Mouse (Mus musculus): Measurements from ENCODE around the gene Plxnc1. TPM values are rescaled to one million over a fixed set of nuclear protein-coding genes. Genes with fewer than 3 reads are reported as not detected.
A peak's percentile ranks its signal among the peaks of the same experiment; 100 is the strongest.

Plxnc1 gene
- total RNA-seq, 2 experiments from 2014 or later: 48.8 to 50.3 TPM

GRCm38 (mm10) chr10:94871102-94871501, 73.5 kb downstream of the Plxnc1 start:
- no peak for DNase-seq (ENCODE audit: low spot score in 2 of 2)

DNA sequence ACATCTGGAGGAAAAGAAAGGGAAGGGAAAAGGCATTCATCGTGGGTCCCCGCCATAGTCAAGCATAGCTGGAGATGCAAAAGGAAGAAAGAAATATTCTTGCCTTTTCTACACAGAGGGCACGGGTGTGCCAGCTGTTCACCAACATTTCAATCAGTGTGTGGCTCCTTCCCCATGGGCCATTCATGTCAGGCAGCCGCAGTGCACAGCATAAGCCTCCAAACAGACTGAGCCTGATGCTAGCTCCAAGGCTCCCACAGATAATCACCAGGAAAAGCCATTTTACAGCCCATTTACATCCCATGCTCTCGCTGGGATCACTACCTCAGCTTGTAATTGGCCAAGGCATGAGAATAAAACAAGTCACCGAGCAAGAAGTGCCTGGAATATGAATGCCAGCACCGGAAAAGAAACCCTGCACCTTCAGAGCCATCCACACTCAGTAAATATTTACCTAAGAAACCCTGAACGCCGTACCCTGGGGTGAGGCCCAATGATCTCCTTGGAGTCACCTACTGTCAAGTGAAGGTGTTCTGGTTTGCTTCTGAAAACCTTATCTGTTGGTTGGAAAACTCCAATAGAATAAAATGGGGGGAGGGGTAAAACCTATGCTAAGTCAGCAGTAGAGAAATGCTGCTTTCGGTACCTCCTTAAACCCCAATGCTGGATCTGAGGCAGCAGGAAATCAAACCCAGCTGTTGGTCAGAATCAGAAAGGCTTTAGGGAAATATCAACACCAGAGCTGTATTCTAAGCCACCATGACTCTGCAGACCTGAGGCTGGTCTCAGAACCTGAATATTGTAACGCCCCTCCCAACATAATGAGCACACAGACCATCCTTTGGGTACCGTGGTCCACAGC, 77.4 kb downstream of the Plxnc1 start:
- DNase-seq (ENCODE audit: low spot score in 2 of 2): no peak

DNA sequence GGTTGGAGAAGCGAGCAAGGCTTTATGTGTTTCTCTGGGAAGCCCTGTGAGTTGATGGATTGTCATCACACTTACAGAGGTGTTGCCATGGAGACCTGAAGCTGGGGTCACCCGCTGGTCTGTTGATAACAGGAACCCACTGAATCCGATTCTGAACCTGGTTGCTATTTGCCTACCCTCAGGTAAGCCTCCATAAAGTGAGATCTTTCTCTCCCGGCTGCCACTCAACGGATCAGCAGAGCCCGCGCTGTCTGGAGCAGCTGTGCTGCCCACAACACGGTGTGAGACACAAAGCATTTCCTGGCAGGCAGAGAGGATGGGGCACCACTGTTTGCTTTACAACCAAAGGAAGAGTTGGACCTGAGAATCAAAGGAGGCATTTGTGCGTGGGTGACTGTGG, 79.4 kb downstream of the Plxnc1 start:
- no peak for DNase-seq (ENCODE audit: low spot score in 2 of 2)

DNA sequence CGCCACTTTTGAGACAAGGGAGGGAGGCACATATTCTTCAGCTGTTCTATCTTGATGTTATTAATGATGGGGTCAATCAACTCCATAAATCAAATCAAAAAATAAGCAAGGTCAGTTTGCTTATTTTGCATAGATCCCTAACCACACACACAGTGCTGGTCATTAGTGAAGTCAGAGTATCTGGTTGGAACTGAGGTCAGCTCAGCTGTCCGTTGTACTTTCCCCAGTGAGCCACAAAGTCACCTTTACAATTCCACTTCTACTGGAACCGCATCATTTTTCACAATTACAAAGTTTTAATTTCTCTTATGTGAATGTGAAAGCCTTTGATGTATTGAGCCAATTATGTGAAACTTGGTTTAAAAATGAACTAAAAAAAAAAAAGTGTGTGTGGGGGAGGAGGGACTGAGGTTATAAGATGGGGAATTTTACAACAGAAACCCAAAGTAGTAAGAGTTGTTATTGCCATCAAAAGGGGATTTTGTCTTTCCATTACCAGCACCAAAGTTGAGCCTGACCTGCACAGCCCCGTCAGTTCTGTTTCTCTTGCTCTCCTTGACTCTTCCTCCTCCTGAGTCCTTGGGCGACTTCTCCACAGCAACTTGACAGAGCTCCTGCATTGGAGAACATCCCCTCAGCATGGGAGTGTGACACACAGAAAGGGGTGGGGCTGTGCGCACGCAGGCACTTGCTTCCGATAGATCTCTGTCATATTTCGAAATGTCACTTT, 80.3 kb downstream of the Plxnc1 start:
- no peak for DNase-seq (ENCODE audit: low spot score in 2 of 2)

DNA sequence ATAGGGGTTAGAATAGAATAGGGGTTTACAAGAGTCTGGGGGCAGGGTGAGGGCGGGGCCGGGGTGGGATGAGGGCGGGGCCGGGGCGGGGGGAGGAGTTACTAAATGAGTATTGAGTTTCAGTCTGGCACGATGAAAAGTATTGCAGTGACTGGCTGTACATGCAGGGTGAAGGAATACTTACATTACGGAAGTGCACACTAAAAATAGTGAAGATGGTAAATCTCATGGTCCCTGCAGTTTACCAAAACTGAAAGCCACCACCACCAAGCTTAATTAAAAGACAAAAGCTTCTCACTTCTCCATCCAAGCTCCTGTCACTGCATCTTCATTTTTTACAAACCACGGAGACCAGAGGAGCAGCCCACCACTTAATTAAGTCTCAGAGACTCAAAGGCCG, 81.4 kb downstream of the Plxnc1 start:
- DNase-seq (ENCODE audit: low spot score in 2 of 2): no peak

- DNase-seq (ENCODE audit: low spot score in 2 of 2): no peak
Measured at GRCm38 (mm10) chr10:94860870-94861269, 83.8 kb downstream of the Plxnc1 start.

DNA sequence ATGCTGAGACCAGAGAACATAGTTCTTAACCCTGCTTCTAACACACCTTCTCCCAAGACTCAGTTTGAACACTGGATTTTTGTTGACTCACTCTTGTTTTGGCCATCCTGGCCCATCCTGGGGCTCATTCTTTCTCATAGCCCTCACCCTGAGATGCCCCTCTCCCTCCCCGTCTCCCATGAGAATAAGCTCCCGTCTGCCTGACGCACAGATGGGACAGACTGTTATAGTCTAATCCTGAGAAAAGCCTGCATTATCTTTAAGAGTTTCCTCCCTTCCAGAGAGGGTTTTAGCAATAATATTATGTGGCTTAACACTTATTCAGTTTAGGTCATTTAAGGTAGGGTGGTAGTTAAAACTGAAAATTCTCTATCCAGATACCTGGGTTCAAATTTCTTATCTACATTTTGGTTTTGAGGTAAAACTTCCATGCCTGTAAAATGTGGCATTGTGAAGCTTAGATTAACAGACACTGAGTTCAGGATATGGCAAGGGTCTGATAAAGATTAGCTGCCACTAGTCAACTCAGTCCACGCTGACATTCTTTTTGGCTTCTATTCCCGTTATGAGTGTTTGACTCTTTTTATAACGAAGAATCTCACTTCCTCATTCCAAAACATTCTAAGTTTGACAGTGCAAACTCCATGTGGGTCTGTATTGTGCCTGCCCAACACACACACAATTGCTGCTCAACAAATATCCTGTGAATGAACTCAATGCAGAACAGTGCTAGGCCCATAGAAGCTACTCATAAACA, 86.2 kb downstream of the Plxnc1 start:
- DNase-seq (ENCODE audit: low spot score in 2 of 2): no peak

GRCm38 (mm10) chr10:94850565-94850964, 94.1 kb downstream of the Plxnc1 start:
- no peak for DNase-seq (ENCODE audit: low spot score in 2 of 2)

DNA sequence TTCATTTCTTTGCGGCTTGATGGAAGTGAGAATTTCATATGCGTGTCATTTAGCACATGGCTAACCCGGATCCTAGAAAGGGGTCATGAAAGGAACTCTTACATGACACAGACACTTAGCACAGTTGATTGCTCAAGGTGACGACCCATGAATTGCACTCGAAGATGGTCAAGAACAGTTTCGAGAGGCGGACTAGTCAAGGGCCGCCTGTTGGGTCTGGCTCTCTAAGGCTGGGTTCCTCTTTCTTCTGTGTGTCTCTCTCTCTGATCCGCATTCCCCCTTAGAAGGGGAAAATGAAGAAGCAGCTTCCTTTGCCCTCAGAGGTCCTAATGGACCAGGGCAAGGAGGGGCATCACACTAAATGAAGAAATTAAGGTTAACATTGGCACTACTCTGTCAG, 94.7 kb downstream of the Plxnc1 start:
- no peak for DNase-seq (ENCODE audit: low spot score in 2 of 2)

GRCm38 (mm10) chr10:94849360-94849759, 95.3 kb downstream of the Plxnc1 start:
- DNase-seq (ENCODE audit: low spot score in 2 of 2): no peak

DNA sequence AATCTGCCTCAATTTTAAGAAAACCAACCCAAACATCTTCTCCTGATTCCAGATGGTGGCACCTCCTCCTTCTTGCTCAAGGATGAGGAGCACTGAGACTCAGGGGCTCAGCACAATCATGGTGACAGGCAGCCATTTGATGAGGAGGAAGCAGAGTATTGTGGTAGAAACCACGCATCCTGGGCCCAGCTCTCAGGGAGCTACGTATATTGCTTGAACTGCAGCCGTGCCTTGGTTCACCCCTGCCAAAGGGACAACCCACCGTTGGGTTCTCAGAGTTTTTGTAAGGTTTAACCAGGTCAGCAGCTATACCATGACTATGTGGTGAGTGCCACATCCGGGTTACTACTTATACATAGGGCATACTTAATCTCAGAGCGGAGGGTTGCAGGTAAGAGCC, 96.3 kb downstream of the Plxnc1 start:
- no peak for DNase-seq (ENCODE audit: low spot score in 2 of 2)

GRCm38 (mm10) chr10:94846501-94847105, 98.0 kb downstream of the Plxnc1 start:
- no peak for DNase-seq (ENCODE audit: low spot score in 2 of 2)

- no peak for DNase-seq (ENCODE audit: low spot score in 2 of 2)
Measured at GRCm38 (mm10) chr10:94844692-94845091, 99.9 kb downstream of the Plxnc1 start.

GRCm38 (mm10) chr10:94835874-94836273, 108.8 kb downstream of the Plxnc1 start:
- DNase-seq (ENCODE audit: low spot score in 2 of 2): no peak

GRCm38 (mm10) chr10:94829407-94829806, 115.2 kb downstream of the Plxnc1 start:
- DNase-seq (ENCODE audit: low spot score in 2 of 2): peak; percentile 96 to 97

GRCm38 (mm10) chr10:94828734-94829230, 115.9 kb downstream of the Plxnc1 start:
- DNase-seq (ENCODE audit: low spot score in 2 of 2): no peak

DNA sequence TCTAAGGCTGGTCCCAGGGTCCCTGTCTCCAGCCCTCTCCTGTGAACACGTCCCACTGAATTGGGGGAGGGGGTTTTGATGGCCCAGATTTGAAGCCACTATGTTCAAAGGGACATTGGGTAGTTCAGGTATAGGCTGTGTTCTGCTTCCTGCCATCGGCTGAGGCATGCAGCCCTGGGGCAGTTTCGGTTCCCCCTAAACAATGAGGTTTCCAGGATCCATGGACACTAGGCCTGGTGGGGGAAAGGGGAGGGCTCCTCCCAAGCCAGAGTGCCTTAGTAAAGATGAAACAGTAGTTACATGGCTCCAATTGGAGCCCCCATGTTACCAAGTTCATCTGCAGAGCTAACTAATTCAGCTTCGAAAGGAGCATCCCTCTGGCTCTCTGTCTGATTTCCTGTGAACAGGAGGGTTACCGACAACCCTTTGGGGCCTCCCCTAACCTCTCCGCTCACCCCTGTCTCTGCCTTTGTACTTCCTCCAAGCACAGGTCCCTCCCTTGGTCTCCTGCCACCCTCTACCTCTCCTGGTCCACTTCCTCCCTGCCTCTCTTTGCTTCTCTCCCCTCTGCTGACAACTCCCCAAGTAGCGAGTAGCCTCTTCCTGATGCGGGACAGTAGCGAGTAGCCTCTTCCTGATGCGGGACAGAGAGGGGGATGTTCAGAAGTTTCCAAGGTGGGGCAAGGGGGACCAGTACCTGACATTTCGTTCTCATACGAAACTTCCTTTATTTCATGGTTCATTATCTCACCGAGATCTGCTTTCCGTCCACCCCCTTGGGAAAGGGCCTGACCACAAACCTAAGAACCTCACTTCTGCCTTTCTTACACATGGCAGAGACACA, 116.5 kb downstream of the Plxnc1 start:
- no peak for DNase-seq (ENCODE audit: low spot score in 2 of 2)

DNA sequence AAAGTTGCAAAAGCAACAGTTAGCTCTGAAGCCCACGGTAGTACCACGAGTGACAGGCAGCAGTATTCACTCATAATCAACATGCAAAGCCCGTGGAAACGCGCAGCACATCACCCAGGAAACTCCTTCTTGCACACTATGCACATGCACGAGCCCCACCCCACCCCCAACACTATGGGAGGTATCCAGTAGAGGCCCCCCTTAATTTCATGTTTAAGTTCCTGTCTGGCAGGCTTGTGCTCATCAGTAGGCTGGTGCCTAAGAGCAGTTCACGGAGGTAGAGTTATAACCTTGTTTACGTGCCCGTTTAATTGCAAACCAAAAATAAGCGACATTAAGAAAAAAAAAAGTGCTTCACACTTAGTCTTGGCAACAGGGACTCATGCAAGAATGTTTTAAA, 117.3 kb downstream of the Plxnc1 start:
- no peak for DNase-seq (ENCODE audit: low spot score in 2 of 2)

GRCm38 (mm10) chr10:94826436-94826835, 118.2 kb downstream of the Plxnc1 start:
- no peak for DNase-seq (ENCODE audit: low spot score in 2 of 2)

GRCm38 (mm10) chr10:94825951-94826350, 118.7 kb downstream of the Plxnc1 start:
- DNase-seq (ENCODE audit: low spot score in 2 of 2): no peak
